Mouse (Mus musculus) liver (tissue): Measurements from ENCODE around the gene Etnk1.
A peak's percentile ranks its signal among the peaks of the same experiment; 100 is the strongest.

ENCODE experiments used
- DNase-seq: peaks from one replicate; pipeline ENCODE4 v3.0.0-alpha.2; 2020; ENCODE audit warnings: mixed read lengths

The Etnk1 gene

DNA sequence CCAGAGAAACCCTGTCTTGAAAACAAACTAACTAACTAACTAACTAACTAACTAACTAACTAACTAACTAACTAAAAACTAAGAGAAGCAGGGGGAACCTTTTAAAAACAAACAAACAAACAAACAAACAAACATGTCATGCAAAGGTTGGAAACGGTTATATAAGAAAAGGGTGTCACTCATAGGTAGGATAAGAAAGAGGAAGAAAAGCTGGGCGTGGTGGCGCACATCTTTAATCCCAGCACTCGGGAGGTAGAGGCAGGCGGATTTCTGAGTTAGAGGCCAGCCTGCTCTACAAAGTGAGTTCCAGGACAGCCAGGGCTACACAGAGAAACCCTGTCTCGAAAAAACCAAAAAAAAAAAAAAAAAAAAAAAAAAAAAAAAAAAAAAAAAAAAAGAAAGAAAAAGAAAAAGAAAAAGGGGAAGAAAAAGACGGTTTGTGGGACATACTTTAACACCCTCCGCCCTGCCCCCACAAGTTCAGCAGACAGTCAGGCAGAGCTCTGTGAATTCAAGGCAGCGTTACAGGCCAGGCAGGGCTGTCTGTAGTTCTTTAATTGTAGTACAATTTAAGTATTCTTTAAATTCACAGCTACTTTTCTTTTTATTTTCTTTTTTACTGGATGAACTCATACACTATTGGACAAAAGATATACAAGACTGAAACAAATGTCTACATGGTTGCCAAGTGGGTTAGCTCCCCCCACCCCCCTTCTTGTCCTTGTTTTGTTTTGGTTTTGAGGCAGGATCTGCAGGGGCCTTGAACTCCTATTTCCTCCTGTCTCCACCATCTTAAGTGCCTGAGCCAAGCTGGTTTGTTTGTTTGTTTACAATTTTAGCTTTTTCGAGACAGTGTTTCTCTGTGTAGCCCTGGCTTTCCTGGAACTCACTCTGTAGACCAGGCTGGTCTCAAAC, 15.7 kb upstream of the Etnk1 start:
- DNase-seq, result peak; percentile 37

DNA sequence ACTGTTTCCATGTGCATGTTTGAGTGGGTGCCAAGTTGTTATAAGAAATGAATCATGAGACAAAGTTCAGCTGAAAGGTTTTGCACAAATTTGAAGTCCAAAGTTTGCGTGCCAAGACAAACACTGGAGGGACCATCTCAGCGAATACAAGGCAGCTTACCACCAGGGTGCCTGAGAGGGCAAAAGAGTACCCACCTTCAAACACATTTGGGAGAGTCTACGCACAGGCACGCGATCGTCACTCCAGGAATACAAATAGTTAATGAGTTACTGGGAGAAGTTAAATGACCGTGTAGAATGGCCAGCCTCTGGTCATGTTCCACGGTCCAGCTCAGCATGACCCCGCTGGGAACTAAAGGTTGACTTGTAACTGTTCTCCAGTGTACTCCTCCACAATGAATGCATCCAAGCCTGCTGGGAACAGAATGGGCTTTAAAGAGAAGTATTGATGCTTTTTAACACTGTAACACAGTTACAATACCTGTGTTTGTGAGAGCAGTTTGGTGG, 14.6 kb upstream of the Etnk1 start:
- peak; percentile 22 for DNase-seq

- no peak for DNase-seq
Measured at GRCm38 (mm10) chr6:143153160-143153559, 13.9 kb upstream of the Etnk1 start.

DNA sequence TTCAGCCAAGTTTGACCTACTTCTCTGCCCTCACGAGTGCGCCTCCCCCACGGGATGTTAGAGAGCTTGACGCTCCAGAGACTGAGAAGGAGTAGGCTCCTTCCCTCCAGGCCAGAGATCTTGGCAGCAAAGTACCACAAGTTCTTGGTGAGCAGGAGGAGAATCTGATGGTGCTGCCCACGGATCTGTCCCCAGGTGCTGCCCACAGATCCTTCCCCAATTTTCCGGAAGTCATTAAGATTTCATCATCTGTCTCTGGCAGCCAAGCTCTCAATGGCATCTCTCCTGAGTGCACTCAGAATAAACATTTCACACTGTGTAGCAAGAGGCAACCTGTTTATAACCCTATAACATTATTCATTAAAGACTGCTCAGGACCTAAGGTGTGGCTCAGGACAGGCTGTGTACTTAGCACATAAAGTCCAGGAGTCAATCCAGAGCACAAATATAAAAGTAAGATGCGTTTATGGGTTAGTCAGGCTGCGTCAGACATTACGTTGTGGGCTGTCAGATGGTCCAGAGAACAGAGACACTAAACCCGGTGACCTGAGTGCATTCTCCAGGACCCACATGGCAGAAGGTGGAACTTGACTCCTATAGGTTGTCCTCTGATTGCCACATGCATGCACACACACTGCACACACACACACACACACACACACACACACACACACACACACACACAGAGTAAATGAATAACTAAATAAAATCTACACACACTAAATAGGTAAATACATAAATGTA, 13.1 kb upstream of the Etnk1 start:
- no peak for DNase-seq

- DNase-seq, result no peak
Measured at GRCm38 (mm10) chr6:143154885-143155284, 12.1 kb upstream of the Etnk1 start.

DNA sequence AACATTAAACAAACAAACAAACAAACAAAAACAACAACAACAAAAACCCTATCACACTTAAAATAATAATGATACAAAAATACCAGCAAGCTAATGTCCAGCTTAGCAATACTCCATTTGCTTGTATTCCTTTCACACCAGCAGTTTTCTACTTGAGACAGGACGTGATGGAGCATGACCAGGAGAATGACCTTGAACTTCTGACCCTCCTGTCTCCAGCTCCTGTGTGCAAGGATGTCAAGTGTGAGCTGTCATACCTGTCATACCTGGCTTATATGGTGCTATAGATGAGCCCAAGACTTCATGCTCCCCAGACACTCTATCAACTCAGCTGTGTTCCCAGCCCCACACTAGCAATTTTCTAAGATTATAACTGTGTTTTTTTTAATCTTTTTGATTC, 11.0 kb upstream of the Etnk1 start:
- DNase-seq, result no peak

GRCm38 (mm10) chr6:143156684-143157083, 10.3 kb upstream of the Etnk1 start:
- DNase-seq, result no peak

DNA sequence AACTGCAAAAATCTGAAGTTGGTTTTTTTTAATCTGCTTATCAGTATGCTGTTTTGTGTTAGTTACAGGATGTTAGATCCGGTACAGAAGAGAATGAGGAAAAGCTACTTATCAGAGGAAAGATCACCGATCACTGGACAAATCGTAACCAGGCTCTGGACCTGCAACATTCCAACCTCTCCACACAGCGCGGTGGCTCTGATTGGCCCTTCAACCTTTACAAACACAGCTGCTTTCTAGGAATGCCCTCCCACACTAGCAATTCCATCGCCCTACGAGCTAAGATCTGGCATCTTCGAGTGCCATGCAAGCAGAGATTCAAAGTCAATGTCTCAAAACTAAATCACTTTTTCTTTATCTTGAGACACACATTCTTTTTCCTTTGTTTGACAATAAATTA, 9.6 kb upstream of the Etnk1 start:
- DNase-seq, result no peak

- no peak for DNase-seq
Measured at GRCm38 (mm10) chr6:143160572-143161231, 6.3 kb upstream of the Etnk1 start.

DNA sequence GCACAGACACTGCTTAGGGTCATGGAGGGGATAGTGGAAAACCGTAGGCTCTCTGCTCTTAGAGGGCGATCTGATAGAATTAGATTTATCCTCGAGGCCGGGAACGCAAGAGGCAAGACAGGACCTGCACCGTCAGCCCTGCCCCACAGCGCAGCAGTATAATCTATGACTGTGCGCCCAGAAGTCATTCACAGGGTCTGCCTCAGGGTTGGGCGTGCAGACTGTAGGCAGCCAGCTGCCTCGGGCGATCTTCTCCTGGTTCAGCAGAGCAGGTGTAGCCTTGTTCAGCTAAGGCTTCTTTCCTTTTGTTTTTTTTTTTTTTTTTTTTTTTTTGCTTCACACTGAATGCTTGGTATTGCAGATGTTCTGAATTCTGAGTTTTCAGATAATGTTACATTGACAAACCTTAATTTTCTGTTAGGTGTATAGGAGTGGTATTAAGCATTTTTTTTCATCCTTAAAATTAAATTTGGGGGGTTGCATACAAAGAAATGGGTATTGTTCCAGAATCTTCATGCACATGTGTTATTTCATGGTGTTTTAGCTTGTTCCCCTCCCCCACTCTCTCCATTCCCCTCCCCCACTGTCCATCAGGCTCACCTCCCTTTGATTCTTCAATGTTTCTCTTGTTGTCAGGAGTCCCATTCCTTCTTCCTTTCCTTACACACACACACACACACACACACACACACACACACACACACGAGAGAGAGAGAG, 4.7 kb upstream of the Etnk1 start:
- peak; percentile 21 for DNase-seq

- peak; percentile 16 for DNase-seq
Measured at GRCm38 (mm10) chr6:143163956-143164905, 2.8 kb upstream of the Etnk1 start.

GRCm38 (mm10) chr6:143164906-143165255, 2.1 kb upstream of the Etnk1 start:
- no peak for DNase-seq

DNA sequence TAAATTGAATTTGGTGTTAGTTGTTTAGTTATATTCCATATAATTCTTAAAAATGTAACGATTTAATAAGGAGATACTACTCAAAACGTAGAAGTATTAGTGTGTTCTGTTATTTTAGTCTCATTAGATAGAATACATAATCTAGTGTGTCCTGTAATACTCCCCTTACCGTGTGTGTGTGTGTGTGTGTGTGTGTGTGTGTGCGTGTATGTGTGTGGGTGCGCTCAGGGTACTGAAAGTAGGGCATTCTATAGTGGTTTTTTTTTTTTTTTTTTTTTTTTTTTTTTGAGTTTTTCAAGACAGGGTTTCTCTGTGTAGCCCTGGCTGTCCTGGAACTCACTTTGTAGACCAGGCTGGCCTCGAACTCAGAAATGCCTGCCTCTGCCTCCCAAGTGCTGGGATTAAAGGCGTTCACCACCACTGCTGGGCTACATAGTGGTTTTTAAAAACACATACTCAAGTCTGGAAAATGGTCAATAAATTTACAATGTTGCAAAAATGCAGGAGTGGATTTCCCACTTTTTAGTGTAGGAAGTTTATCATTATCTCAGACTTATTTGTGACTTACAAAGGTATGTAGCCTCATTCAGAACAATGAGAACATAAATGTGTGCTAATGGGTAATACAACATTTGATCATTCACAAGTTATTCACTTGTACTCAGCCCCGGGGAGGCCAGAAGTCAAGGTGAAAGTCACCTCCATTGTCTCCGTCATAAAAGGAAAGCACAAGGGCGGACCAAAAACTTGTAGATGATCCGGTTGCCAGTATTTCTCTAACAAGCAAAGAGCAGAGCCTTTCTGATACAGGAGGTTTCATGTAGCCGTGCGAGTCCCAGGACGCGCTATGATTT, 1.4 kb upstream of the Etnk1 start:
- DNase-seq, result no peak

DNA sequence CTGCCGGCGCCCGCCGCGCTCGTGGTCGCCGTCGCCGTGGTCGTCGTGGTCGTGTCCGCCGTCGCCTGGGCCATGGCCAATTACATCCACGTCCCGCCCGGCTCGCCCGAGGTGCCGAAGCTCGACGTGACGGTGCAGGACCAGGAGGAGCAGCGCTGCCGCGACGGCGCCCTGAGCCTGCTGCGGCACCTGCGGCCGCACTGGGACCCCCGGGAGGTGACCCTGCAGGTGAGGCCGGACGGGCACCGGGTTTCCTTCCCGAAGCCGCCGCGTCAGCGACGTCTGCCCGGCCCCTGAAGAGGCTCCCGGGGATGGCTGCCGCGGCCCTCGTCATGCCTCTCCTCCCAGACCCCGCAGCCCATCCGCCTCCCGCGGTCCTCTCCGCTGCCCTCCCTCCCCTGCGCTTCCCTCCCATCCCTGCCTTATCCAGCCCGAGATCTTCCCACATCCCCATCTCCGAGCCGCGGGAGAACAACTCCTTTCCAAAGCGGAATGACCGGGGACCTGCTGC, 443 bp downstream of the Etnk1 start:
- peak; percentile 80 for DNase-seq

- no peak for DNase-seq
Measured at GRCm38 (mm10) chr6:143167981-143168674, 1.1 kb downstream of the Etnk1 start.

DNA sequence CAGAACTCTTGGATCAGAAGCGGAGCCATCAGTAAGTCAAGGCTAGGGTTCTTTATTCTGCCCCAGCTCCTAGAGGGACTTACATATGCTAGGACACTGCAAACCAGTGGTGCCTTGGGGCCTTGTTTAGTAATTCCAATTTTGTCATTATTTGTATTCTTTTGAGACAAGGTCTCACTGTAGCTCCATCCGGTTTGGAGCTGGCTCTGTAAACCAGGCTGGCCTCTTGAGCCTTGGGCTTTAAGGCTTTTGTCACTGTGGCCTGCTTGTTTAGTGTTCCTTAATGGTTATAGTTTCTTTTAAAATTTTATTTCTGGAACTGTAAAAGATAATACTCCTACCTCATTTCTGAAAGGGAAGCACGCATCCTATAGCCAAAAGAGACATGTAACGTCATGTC, 2.4 kb downstream of the Etnk1 start:
- DNase-seq, result no peak

DNA sequence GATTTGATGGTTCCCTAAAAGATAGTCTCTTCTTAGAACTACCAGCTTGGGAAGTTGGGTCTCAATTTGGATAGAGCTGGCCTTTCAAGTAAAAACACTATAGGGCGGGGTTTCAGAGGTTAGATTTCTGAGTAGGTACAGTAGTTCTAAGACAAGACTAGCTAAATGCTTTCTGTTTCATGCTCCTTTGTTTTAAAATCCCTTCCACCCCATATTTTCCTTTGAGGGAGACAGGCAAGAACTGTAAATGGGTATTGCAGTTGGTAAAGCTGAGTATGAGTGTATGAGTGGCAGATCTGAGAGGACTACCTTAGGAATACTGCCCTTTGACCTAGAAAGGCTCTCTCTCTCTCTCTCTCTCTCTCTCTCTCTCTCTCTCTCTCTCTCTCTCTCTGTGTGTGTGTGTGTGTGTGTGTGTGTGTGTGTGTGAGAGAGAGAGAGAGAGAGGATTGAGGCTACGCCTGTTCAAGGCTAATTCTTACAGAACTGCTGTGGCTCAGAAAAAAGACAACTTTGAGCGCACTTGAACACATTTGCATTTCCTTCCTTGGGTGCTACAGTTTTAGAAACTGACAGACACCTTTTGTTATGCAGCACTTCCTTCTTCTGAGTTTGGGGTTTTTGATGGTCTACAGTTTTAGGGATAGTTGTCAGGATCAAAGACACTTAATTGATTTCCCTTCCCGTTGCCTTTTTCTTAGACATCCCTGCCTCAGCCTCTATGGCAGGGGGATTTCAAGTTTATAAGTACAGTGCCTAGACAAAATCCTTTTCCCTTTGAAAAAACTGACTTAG, 3.3 kb downstream of the Etnk1 start:
- no peak for DNase-seq

DNA sequence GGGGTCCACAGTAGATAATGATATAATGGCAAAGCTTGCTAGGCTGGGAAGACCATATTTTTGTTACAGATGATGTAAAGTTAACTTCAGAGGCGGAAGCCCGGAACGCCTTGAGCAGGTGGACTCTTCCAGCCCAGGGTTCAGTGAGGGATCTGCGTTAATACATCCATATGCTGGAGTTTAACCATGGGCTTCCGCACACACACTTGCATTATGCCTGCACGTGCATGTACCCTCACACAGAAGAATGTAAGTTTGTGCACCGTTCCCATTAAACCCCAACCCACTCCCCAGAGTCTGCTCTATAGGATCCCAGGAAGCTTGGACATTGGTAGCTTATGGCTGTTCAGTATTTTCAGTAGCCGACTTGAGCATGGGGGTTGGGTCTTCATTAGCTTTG, 4.0 kb downstream of the Etnk1 start:
- DNase-seq, result no peak
